Mouse (Mus musculus) kidney, embryonic 16.5 days (tissue): ENCODE data around the gene Nudt15. TPM values are rescaled to one million over a fixed set of nuclear protein-coding genes. Genes with fewer than 3 reads are reported as not detected.
"Not testable (repeated sequence)": the region's sequence is repeated elsewhere in the genome, so short reads cannot be mapped to it uniquely, and the experiment has no call there.

Source experiments
- ATAC-seq: fragments of 200-750 bp; cut with Nextera tagmentation; 2 replicates; pipeline ENCODE4 v1.8.0; 2017; ENCODE audit warnings: moderate TSS enrichment; ENCODE audit not compliant: low FRiP score, low TSS enrichment
- H3K27ac ChIP-seq: fragments of 300-500 bp; sonication (generic); 2 replicates; pipeline ENCODE4 v1.5.1; 2014; ENCODE audit warnings: low read length
- H3K27me3 ChIP-seq: fragments of 300-500 bp; sonication (generic); 2 replicates; pipeline ENCODE4 v1.6.1; 2014; ENCODE audit warnings: low read length, control low read depth, mixed read lengths; ENCODE audit not compliant: insufficient read depth
- H3K36me3 ChIP-seq: fragments of 300-500 bp; sonication (generic); 2 replicates; pipeline ENCODE4 v1.6.1; 2014; ENCODE audit warnings: low read length, control low read depth, mixed read lengths; ENCODE audit not compliant: insufficient read depth
- H3K4me1 ChIP-seq: fragments of 300-500 bp; sonication (generic); 2 replicates; pipeline ENCODE4 v1.6.1; 2014; ENCODE audit warnings: low read length, control low read depth, mixed read lengths; ENCODE audit not compliant: insufficient read depth
- H3K4me2 ChIP-seq: fragments of 300-500 bp; sonication (generic); replicated peaks from 2 replicates; pipeline ENCODE4 v1.6.1; 2014; ENCODE audit warnings: low read depth, low read length
- H3K4me3 ChIP-seq: fragments of 300-500 bp; sonication (generic); 2 replicates; pipeline ENCODE4 v1.5.1; 2014; ENCODE audit warnings: mild to moderate bottlenecking, low read length
- H3K9ac ChIP-seq: fragments of 300-500 bp; sonication (generic); replicated peaks from 2 replicates; pipeline ENCODE4 v1.6.1; 2014; ENCODE audit warnings: low read length
- H3K9me3 ChIP-seq: fragments of 300-500 bp; sonication (generic); 2 replicates; pipeline ENCODE4 v1.6.1; 2016; ENCODE audit warnings: low read length, control low read depth
- WGBS: fragments of 180-500 bp; shearing (Covaris S2); extraction: QIAGEN DNeasy Blood & Tissue Kit; methylation state at CpG from one replicate; pipeline ENCODE4 v1.1.7; 2014; 5-methylcytosine and 5-hydroxymethylcytosine counted together
- polyA plus RNA-seq: library from polyadenylated mRNA; unstranded; fragments of >200 nt; fragmentation: Nextera tagmentation; extraction: Ambion mirVana; gene quantifications from 2 replicates; pipeline ENCODE4 v1.2.1, GENCODE M21; 2015

The Nudt15 gene
- 8.5 and 9.5 TPM in 2 replicates for polyA plus RNA-seq

- no peaks in the 10 kb centered on the region for H3K36me3 ChIP-seq
- H3K27me3 ChIP-seq = no peaks in the 10 kb centered on the region
- no peak within 1 kb of the TSS for H3K9ac ChIP-seq
- H3K4me3 ChIP-seq = no peak within 1 kb of the TSS
- H3K4me2 ChIP-seq = no peak within 1 kb of the TSS
- ATAC-seq = no peak
- WGBS = 87% methylated on average over 3 of the region's 3 CpGs
- peaks cover 5% of the 10 kb centered on the region; the same call in 1 of the 2 replicates for H3K4me1 ChIP-seq
- no peaks in the 10 kb centered on the region for H3K9me3 ChIP-seq
- no peak within 1 kb of the TSS for H3K27ac ChIP-seq
These were observed at the start of gene Nudt15 for GRCm38 (mm10) chr14:73548051-73548450. Gene Nudt15, minus strand, starts transcription at chr14:73548242.

- ATAC-seq = no peak
- 79% methylated on average over 1 of the region's 1 CpGs for WGBS
- Histone ChIP-seq H3K27me3 (no peaks in the 10 kb centered on the region), H3K27ac (no peak overlapping the region), H3K9me3 (no peaks in the 10 kb centered on the region), H3K4me1 (no peaks in the 10 kb centered on the region), H3K36me3 (peaks cover 45% of the 10 kb centered on the region), H3K4me3 (no peak overlapping the region), H3K4me2 (no peak overlapping the region), H3K9ac (no peak overlapping the region)
These were observed 44.1 kb upstream of the Nudt15 start for GRCm38 (mm10) chr14:73592166-73592565.

GRCm38 (mm10) chr14:73588080-73588479, 40.0 kb upstream of the Nudt15 start:
- Histone ChIP-seq H3K27me3 (no peaks in the 10 kb centered on the region), H3K4me1 (no peaks in the 10 kb centered on the region), H3K4me2 (no peak overlapping the region), H3K9me3 (peaks cover 4% of the 10 kb centered on the region; the same call in 1 of the 2 replicates), H3K27ac (no peak overlapping the region), H3K36me3 (peaks cover 29% of the 10 kb centered on the region), H3K4me3 (no peak overlapping the region), H3K9ac (no peak overlapping the region)
- ATAC-seq = no peak
- WGBS = 84% methylated on average over 1 of the region's 1 CpGs

- no peak for ATAC-seq
- Histone ChIP-seq H3K9me3 (no peaks in the 10 kb centered on the region), H3K4me2 (no peak overlapping the region), H3K27ac (no peak overlapping the region), H3K27me3 (no peaks in the 10 kb centered on the region), H3K9ac (no peak overlapping the region), H3K4me1 (no peaks in the 10 kb centered on the region), H3K4me3 (no peak overlapping the region), H3K36me3 (peaks cover 30% of the 10 kb centered on the region)
These were observed 28.3 kb upstream of the Nudt15 start for GRCm38 (mm10) chr14:73576336-73576735.

- no peak overlapping the region for H3K27ac ChIP-seq
These were observed 26.0 kb upstream of the Nudt15 start for GRCm38 (mm10) chr14:73574053-73574452.

GRCm38 (mm10) chr14:73571143-73571542, 23.1 kb upstream of the Nudt15 start:
- Histone ChIP-seq H3K4me1 (no peaks in the 10 kb centered on the region), H3K36me3 (peaks cover 40% of the 10 kb centered on the region), H3K27ac (no peak overlapping the region), H3K4me3 (no peak overlapping the region), H3K9ac (no peak overlapping the region), H3K27me3 (no peaks in the 10 kb centered on the region), H3K4me2 (no peak overlapping the region), H3K9me3 (no peaks in the 10 kb centered on the region)
- ATAC-seq = no peak
- WGBS = 93% methylated on average over 4 of the region's 4 CpGs

More at GRCm38 (mm10) chr14:73574053-73574452, 26.0 kb upstream of the Nudt15 start:
- no peak for ATAC-seq
- Histone ChIP-seq H3K9me3 (no peaks in the 10 kb centered on the region), H3K4me3 (no peak overlapping the region), H3K4me2 (no peak overlapping the region), H3K27me3 (no peaks in the 10 kb centered on the region), H3K36me3 (peaks cover 40% of the 10 kb centered on the region), H3K4me1 (no peaks in the 10 kb centered on the region), H3K9ac (no peak overlapping the region)
- 89% methylated on average over 5 of the region's 5 CpGs for WGBS

GRCm38 (mm10) chr14:73569831-73570230, 21.8 kb upstream of the Nudt15 start:
- H3K36me3 ChIP-seq = peaks cover 32% of the 10 kb centered on the region
- WGBS = 94% methylated on average over 4 of the region's 4 CpGs

GRCm38 (mm10) chr14:73553122-73553696, 5.2 kb upstream of the Nudt15 start:
- 1% methylated on average over 10 of the region's 10 CpGs for WGBS
- ATAC-seq = peak; percentile 11; the same call in 1 of the 2 replicates
- Histone ChIP-seq H3K4me2 (peak overlapping the region; percentile 77), H3K9me3 (no peaks in the 10 kb centered on the region), H3K36me3 (peaks cover 5% of the 10 kb centered on the region; the same call in 1 of the 2 replicates), H3K4me3 (peak overlapping the region; percentile 96), H3K4me1 (peaks cover 11% of the 10 kb centered on the region), H3K27ac (peak overlapping the region; percentile 70), H3K9ac (peak overlapping the region; percentile 98), H3K27me3 (no peaks in the 10 kb centered on the region)

More at GRCm38 (mm10) chr14:73569831-73570230, 21.8 kb upstream of the Nudt15 start:
- not testable (repeated sequence) for H3K27ac ChIP-seq, H3K4me2 ChIP-seq, H3K9ac ChIP-seq, H3K27me3 ChIP-seq, ATAC-seq, H3K4me1 ChIP-seq, H3K9me3 ChIP-seq, H3K4me3 ChIP-seq

GRCm38 (mm10) chr14:73552341-73553121, 4.5 kb upstream of the Nudt15 start:
- Histone ChIP-seq H3K36me3 (peaks cover 5% of the 10 kb centered on the region; the same call in 1 of the 2 replicates), H3K4me1 (peaks cover 11% of the 10 kb centered on the region), H3K27me3 (no peaks in the 10 kb centered on the region), H3K4me2 (peak overlapping the region; percentile 77), H3K27ac (peak overlapping the region; percentile 70), H3K4me3 (peak overlapping the region; percentile 96), H3K9me3 (no peaks in the 10 kb centered on the region), H3K9ac (peak overlapping the region; percentile 98)
- ATAC-seq = peak; percentile 96
- WGBS = 4% methylated on average over 61 of the region's 61 CpGs

- Histone ChIP-seq H3K9ac (no peak overlapping the region), H3K4me2 (no peak overlapping the region), H3K4me1 (peaks cover 11% of the 10 kb centered on the region), H3K36me3 (peaks cover 3% of the 10 kb centered on the region; the same call in 1 of the 2 replicates), H3K27me3 (no peaks in the 10 kb centered on the region), H3K9me3 (no peaks in the 10 kb centered on the region), H3K27ac (no peak overlapping the region), H3K4me3 (no peak overlapping the region)
- no peak for ATAC-seq
- 82% methylated on average over 6 of the region's 6 CpGs for WGBS
These were observed 3.1 kb upstream of the Nudt15 start for GRCm38 (mm10) chr14:73551164-73551563.
